Mouse (Mus musculus) brain, embryonic 14.5 days (tissue): ENCODE results near the gene A930009A15Rik.

Source experiments
- CTCF ChIP-seq: fragments of 200-500 bp; IDR thresholded peaks from 2 replicates; pipeline ENCODE4 v1.5.1; 2012; ENCODE audit warnings: inconsistent platforms, mild to moderate bottlenecking, moderate library complexity, borderline replicate concordance; ENCODE audit not compliant: insufficient read depth, insufficient read length; ENCODE audit errors: extremely low read depth
- POLR2A ChIP-seq: fragments of 200-500 bp; IDR thresholded peaks from 2 replicates; pipeline ENCODE4 v1.6.1; 2012; ENCODE audit warnings: mild to moderate bottlenecking, inconsistent platforms, borderline replicate concordance; ENCODE audit not compliant: poor library complexity, insufficient read depth, insufficient read length, severe bottlenecking; ENCODE audit errors: extremely low read depth

- TF ChIP-seq POLR2A = no peak
- TF ChIP-seq CTCF = no peak
Measured at GRCm38 (mm10) chr10:115542917-115543316, 26.9 kb upstream of the A930009A15Rik start.
